Mouse (Mus musculus) spleen, adult 2 months (tissue): ENCODE measurements around the gene Pars2. TPM values are rescaled to one million over a fixed set of nuclear protein-coding genes. Genes with fewer than 3 reads are reported as not detected.

Source experiments
- DNase-seq, 2 experiments: peaks; one replicate each; pipeline versions ENCODE4 v3.0.0 to v3.0.0-alpha.2; 2012 to 2021; ENCODE audit warnings: low spot score in 2 of 2, low read depth in 1 of 2
- H3K27ac ChIP-seq: fragments of 200-500 bp; 2 replicates; pipeline ENCODE4 v1.5.1; 2012; ENCODE audit warnings: low read length, inconsistent platforms; ENCODE audit not compliant: insufficient read depth
- H3K27me3 ChIP-seq: fragments of 200-500 bp; 2 replicates; pipeline ENCODE4 v1.6.1; 2012; ENCODE audit warnings: mild to moderate bottlenecking, moderate library complexity, low read length, inconsistent platforms; ENCODE audit not compliant: control insufficient read depth, insufficient read depth
- H3K36me3 ChIP-seq: fragments of 200-500 bp; 2 replicates; pipeline ENCODE4 v1.6.1; 2012; ENCODE audit warnings: mild to moderate bottlenecking, low read length, inconsistent platforms; ENCODE audit not compliant: control insufficient read depth, insufficient read depth
- H3K4me1 ChIP-seq: fragments of 200-500 bp; 2 replicates; pipeline ENCODE4 v1.6.1; 2011; ENCODE audit warnings: inconsistent platforms; ENCODE audit not compliant: control insufficient read depth, insufficient read depth, insufficient read length
- H3K4me3 ChIP-seq: fragments of 200-500 bp; 2 replicates; pipeline ENCODE4 v1.5.1; 2011; ENCODE audit warnings: mild to moderate bottlenecking, inconsistent platforms; ENCODE audit not compliant: insufficient read depth, insufficient read length; ENCODE audit errors: extremely low read depth
- CTCF ChIP-seq: fragments of 200-500 bp; IDR thresholded peaks from 2 replicates; pipeline ENCODE4 v1.5.1; 2011; ENCODE audit warnings: mild to moderate bottlenecking, inconsistent platforms; ENCODE audit not compliant: insufficient read depth, insufficient read length, insufficient replicate concordance; ENCODE audit errors: extremely low read depth
- POLR2A ChIP-seq: fragments of 200-500 bp; IDR thresholded peaks from 2 replicates; pipeline ENCODE4 v1.6.1; 2011; ENCODE audit warnings: low read depth, low read length, inconsistent platforms
- WGBS: fragments of 180-500 bp; shearing (Covaris S2); methylation state at CpG from one replicate; pipeline ENCODE4 v1.1.7; 2018; 5-methylcytosine and 5-hydroxymethylcytosine counted together
- polyA plus RNA-seq: library from polyadenylated mRNA; depleted of rRNA; stranded (reverse); fragments of >200 nt; gene quantifications from 2 replicates; pipeline ENCODE4 v1.2.3, GENCODE M21; 2012

Gene Pars2
- polyA plus RNA-seq, 1 experiment: 7.6 TPM

DNA sequence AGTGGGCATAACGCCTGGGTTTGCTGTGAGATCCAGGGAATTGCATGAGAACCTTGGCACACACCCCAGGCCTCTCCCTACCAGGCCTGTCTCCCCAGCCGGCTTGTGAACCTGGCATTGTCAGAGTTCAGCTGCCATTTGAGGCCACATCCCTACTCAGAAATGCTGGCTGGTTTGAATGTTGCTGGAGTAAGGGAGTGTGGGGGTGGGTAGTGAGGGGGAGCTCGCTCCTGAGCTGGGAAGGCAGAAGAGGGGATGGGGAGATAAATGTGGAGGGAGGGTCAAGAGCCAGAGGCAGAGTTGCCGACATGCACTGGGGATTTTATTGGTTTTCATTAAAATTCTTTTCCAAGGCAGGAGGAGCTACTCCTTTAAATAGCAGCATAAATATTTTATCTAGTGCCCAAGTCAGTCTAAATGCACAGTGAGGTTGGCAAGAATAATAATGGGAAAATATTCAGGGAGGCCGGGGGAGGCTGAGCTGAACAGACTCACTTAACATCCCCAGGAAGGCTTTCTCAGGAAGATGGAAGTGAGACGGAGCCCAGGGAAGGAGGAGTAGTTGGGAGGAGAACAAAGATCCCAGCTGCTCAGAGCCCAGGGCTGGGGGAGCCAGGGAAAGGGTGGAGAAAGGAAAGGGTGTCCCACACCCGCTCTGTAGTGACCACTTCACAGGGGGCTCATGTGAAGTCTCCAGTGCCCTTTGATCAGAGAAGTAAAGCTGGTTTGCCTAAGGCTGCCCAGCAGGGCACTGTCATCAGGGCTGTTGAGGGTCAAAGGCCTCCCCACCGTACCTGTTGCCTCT, 17.4 kb upstream of the Pars2 start:
- no peak for DNase-seq
- TF ChIP-seq POLR2A (no peak), CTCF (no peak)
- no peaks in the 10 kb centered on the region for H3K4me1 ChIP-seq
- no peak overlapping the region for H3K27ac ChIP-seq
- no peaks in the 10 kb centered on the region for H3K27me3 ChIP-seq
- no peaks in the 10 kb centered on the region for H3K36me3 ChIP-seq
- WGBS: 74% methylated on average over 8 of the region's 8 CpGs
- no peak overlapping the region for H3K4me3 ChIP-seq

- TF ChIP-seq CTCF (no peak), POLR2A (no peak)
- no peak overlapping the region for H3K27ac ChIP-seq
- DNase-seq: no peak
- H3K4me1 ChIP-seq: no peaks in the 10 kb centered on the region
- no peak overlapping the region for H3K4me3 ChIP-seq
- H3K27me3 ChIP-seq: no peaks in the 10 kb centered on the region
- WGBS: 59% methylated on average over 9 of the region's 9 CpGs
- H3K36me3 ChIP-seq: no peaks in the 10 kb centered on the region
Measured at GRCm38 (mm10) chr4:106634086-106634479, 16.8 kb upstream of the Pars2 start.

DNA sequence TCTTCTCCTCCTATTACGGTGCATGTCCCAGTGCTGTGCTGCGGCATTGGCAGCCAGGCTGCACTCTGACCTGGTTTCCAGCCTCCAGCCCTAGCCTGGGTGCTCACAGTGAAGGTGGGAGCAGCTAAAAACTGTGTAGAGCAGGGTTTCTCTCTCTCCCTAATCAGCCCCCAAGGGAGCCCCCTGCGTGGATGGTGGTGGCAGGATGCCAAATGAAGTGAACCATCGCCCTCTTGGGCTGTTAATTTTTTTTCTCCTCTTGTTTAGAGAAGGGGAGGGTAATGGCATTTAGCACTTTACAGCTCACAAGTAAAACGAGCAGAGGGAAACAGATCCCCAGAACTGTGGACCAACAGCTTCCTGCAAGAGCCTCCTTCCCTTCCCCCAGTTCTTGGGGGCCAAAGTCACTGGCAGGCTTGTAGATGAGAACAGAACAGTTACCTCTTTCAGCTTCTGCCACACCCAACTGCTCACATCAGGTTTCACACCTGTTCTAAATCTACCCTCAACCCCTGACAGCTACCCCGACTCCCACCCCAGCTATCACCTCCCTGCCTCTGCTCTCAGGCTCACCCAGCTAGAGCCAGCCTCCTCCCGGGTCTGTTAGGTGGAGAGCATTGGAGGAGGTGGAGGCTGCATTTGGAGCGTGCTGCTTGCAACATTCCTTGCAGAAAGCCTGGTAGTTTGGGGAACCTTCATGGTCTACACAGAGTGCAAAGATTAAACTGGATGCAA, 7.2 kb upstream of the Pars2 start:
- Histone ChIP-seq H3K4me1 (no peaks in the 10 kb centered on the region), H3K27ac (no peak overlapping the region), H3K4me3 (no peak overlapping the region), H3K27me3 (no peaks in the 10 kb centered on the region), H3K36me3 (no peaks in the 10 kb centered on the region)
- 25% methylated on average over 8 of the region's 8 CpGs for WGBS
- DNase-seq: no peak
- TF ChIP-seq CTCF (no peak), POLR2A (no peak)

DNA sequence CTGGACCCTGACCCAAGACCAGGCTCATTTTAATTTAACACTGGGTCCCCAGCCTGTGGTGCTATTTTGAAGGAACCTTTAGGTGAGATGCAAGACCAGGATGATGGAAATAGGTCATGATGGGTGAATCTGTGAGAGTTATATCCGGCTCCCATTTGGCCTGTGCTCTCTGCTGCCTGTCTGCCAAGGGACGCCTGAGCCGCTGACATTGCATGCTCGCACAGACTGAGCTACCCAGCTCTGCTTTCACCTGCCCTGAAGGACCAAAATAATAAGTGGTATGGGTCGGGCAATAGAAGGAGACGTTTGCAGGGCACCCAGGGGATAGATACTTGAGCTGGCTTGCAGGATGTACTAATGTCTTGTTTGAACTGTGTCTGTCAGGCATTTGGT, 6.7 kb upstream of the Pars2 start:
- no peak for DNase-seq
- H3K4me1 ChIP-seq: no peaks in the 10 kb centered on the region
- no peak overlapping the region for H3K4me3 ChIP-seq
- 84% methylated on average over 6 of the region's 6 CpGs for WGBS
- H3K27me3 ChIP-seq: no peaks in the 10 kb centered on the region
- TF ChIP-seq CTCF: no peak
- TF ChIP-seq POLR2A: no peak
- no peaks in the 10 kb centered on the region for H3K36me3 ChIP-seq
- no peak overlapping the region for H3K27ac ChIP-seq

- no peak overlapping the region for H3K27ac ChIP-seq
Measured at GRCm38 (mm10) chr4:106645797-106646196, 5.1 kb upstream of the Pars2 start.

GRCm38 (mm10) chr4:106647137-106647536, 3.7 kb upstream of the Pars2 start:
- H3K27ac ChIP-seq: no peak overlapping the region
- 93% methylated on average over 6 of the region's 6 CpGs for WGBS
- no peaks in the 10 kb centered on the region for H3K27me3 ChIP-seq
- H3K4me3 ChIP-seq: no peak overlapping the region
- no peaks in the 10 kb centered on the region for H3K36me3 ChIP-seq
- H3K4me1 ChIP-seq: peaks cover 5% of the 10 kb centered on the region; the same call in 1 of the 2 replicates
- no peak for DNase-seq
- no peak for TF ChIP-seq POLR2A
- no peak for TF ChIP-seq CTCF

More at GRCm38 (mm10) chr4:106645797-106646196, 5.1 kb upstream of the Pars2 start:
- Histone ChIP-seq H3K27me3 (no peaks in the 10 kb centered on the region), H3K36me3 (no peaks in the 10 kb centered on the region), H3K4me3 (no peak overlapping the region), H3K4me1 (no peaks in the 10 kb centered on the region)
- DNase-seq: no peak
- no peak for TF ChIP-seq POLR2A
- no peak for TF ChIP-seq CTCF
- 83% methylated on average over 5 of the region's 5 CpGs for WGBS
